Mouse (Mus musculus): ENCODE measurements at regions not wholly inside any gene's neighbourhood (a gene's known extent, or its start where the extent isn't known, plus 50 kb on each side); places are given as distances from the start of the nearest gene placed in this dataset.
"Not testable (repeated sequence)": the region's sequence is repeated elsewhere in the genome, so short reads cannot be mapped to it uniquely, and the experiment has no call there.

GRCm38 (mm10) chr15:52406156-52406885 lies 1478.4 kb upstream of the Gm7489 start:
- no peak overlapping the region for H3K27ac ChIP-seq (ENCODE audit: insufficient read depth, low read length)

DNA sequence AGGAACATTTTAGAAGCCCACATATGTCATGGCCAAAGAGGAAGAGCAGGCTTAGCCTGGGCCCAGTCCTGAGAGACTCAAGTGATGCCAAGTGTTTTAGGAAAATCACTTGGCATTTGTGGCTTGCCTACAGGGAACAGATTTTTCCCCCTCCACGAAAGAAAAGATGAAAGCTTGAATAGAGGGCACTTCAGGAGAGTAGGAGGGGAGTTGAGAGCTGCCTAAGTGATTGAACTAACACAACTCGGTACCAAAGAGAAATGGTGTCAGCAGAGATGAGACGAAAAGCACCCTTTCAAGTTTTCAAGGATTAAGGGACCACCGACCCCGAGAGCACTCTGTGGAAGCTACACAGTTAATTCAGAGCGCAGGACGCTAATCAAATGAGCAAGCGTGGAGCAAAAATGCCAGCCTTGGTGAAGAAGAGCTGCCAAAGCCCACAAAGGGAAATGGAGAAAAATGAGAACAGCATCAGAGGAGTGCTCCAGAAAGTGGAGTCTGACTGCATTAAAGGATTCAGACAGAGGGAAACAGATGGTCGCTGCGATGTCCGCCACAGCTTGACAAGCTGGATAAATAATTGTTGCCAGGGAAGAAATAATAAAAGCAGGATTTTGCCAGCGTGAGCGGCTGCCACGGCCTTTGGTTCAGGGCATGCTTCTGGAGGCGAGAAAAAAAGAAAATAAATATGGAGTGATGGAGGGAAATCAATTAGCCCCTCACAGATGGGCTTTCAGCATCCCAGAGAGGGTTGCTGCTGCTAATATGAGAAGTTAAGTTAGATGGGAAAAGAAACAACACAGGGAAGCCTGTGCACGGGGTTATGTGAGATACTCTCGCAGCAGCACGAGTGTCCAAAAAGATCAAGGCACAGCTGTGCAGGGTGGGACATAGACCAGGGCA lies 1471.6 kb upstream of the Gm7489 start:
- TF ChIP-seq CTCF (IDR thresholded peaks at IDR 0.05; ENCODE audit: extremely low read depth, insufficient read depth, low read length) (no peak), POLR2A (IDR thresholded peaks at IDR 0.05; ENCODE audit: extremely low read depth, insufficient read depth, low read length) (no peak)
- H3K27ac ChIP-seq (ENCODE audit: insufficient read depth, low read length), result no peak overlapping the region
- H3K4me3 ChIP-seq (ENCODE audit: insufficient read depth, low read length), result no peak overlapping the region
- H3K4me1 ChIP-seq (ENCODE audit: control insufficient read depth, insufficient read depth, low read length), result no peaks in the 10 kb centered on the region; the same call in 1 of the 2 replicates

More at GRCm38 (mm10) chr15:52406156-52406885, 1478.4 kb upstream of the Gm7489 start:
- Histone ChIP-seq H3K4me1 (ENCODE audit: control insufficient read depth, insufficient read depth, low read length) (no peaks in the 10 kb centered on the region), H3K4me3 (ENCODE audit: insufficient read depth, low read length) (no peak overlapping the region)
- no peak for TF ChIP-seq CTCF (IDR thresholded peaks at IDR 0.05; ENCODE audit: extremely low read depth, insufficient read depth, low read length)
- TF ChIP-seq POLR2A (IDR thresholded peaks at IDR 0.05; ENCODE audit: extremely low read depth, insufficient read depth, low read length), result no peak

- Histone ChIP-seq H3K4me1 (ENCODE audit: control insufficient read depth, insufficient read depth, low read length) (no peaks in the 10 kb centered on the region), H3K4me3 (ENCODE audit: insufficient read depth, low read length) (no peak overlapping the region), H3K27ac (ENCODE audit: insufficient read depth, low read length) (no peak overlapping the region)
- TF ChIP-seq CTCF (IDR thresholded peaks at IDR 0.05; ENCODE audit: extremely low read depth, insufficient read depth, low read length) (no peak), POLR2A (IDR thresholded peaks at IDR 0.05; ENCODE audit: extremely low read depth, insufficient read depth, low read length) (no peak)
These were observed 1458.7 kb upstream of the Gm7489 start for GRCm38 (mm10) chr15:52425976-52426375.

DNA sequence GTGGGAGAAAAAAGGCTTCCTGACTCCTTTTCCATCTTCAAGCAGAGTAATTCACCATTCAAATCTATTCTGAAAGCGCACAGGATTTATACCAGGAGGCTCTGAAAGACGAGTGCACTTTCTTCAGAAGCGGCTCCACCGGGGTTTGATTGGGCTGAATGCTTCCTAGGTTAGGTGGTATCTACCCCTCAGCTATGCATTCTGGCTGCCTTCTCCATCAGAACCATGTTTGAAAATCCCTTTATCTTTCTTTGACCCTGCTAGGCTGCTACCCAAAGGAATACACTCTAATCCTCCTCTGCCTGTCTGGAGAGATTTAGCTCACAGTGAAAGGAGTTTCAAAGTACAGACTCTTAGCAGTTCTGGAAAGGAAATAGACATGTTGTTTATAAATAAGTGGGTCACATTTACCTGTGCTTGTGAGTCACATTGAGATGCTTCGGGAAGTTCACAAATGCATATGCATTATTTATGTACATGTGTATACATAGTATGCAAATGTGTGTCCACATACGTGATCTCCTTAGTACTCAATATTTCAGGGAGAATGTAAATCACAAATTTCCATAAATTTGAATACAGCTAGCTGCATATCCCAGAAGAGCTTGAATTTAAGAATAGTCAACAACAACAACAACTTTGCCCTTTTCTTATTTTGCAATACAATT lies 1454.1 kb upstream of the Gm7489 start:
- H3K27ac ChIP-seq (ENCODE audit: insufficient read depth, low read length), result no peak overlapping the region
- H3K4me3 ChIP-seq (ENCODE audit: insufficient read depth, low read length), result no peak overlapping the region
- TF ChIP-seq CTCF (IDR thresholded peaks at IDR 0.05; ENCODE audit: extremely low read depth, insufficient read depth, low read length) (no peak), POLR2A (IDR thresholded peaks at IDR 0.05; ENCODE audit: extremely low read depth, insufficient read depth, low read length) (no peak)
- no peaks in the 10 kb centered on the region for H3K4me1 ChIP-seq (ENCODE audit: control insufficient read depth, insufficient read depth, low read length)

DNA sequence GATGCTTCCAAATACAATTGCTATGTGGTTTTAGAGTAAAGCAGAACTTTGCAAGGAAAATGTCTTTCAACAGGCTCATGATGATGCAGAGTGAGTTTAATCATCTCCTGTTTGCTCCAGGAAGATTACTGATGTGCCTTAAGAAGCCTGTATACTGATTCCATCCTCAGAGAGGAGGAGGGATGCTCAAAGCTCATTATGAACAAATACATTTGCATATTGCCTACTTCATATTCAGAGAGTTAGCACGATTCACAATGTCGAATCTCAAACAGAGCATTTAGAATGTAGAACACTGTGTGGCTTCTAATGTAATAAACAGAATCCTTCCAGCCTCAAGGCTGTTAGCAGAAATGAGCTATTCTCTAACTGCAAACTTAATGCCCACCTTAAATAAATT lies 1451.1 kb upstream of the Gm7489 start:
- Histone ChIP-seq H3K4me1 (ENCODE audit: control insufficient read depth, insufficient read depth, low read length) (no peaks in the 10 kb centered on the region), H3K27ac (ENCODE audit: insufficient read depth, low read length) (no peak overlapping the region), H3K4me3 (ENCODE audit: insufficient read depth, low read length) (no peak overlapping the region)
- TF ChIP-seq CTCF (IDR thresholded peaks at IDR 0.05; ENCODE audit: extremely low read depth, insufficient read depth, low read length) (no peak), POLR2A (IDR thresholded peaks at IDR 0.05; ENCODE audit: extremely low read depth, insufficient read depth, low read length) (no peak)

DNA sequence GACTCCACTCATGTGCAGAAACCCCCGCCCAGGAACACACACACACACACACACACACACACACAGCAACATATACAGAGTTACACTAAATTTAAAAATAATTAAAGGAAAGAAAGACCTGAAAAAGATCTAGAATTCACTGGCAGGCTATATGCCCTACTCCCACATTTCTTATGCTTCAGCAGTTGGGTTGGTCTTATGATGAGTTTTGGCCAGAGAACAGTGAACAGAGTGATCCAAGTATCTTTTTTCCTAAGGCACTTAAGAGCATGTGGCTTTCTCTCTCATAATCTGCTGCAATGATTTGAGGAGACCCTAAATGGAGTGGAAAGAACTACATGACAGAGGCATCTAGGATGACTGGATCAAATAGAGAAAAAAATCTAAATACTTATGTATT lies 1446.3 kb upstream of the Gm7489 start:
- no peak overlapping the region for H3K4me3 ChIP-seq (ENCODE audit: insufficient read depth, low read length)
- TF ChIP-seq CTCF (IDR thresholded peaks at IDR 0.05; ENCODE audit: extremely low read depth, insufficient read depth, low read length), result no peak
- no peak overlapping the region for H3K27ac ChIP-seq (ENCODE audit: insufficient read depth, low read length)
- H3K4me1 ChIP-seq (ENCODE audit: control insufficient read depth, insufficient read depth, low read length), result no peaks in the 10 kb centered on the region

DNA sequence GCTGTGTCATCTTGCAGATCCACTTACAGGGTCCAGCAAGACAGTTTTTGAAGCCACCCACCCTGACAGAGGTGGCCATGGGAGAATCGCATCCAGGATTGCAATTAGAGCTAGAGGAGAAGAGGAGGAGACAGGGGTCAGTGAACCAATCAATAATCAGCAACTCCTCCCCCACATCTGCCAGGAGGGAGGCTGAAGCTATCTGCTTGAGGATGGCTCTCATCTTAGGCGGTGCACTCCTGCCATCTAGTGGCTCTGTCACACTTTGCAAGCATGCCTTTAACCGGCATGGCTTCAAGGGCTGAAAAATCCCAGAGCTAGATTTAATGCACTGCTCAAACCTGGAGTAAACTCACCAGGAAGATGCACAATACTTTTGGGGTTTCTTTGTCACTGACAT lies 1425.9 kb upstream of the Gm7489 start:
- no peak overlapping the region for H3K27ac ChIP-seq (ENCODE audit: insufficient read depth, low read length)
- no peak for TF ChIP-seq POLR2A (IDR thresholded peaks at IDR 0.05; ENCODE audit: extremely low read depth, insufficient read depth, low read length)
- TF ChIP-seq CTCF (IDR thresholded peaks at IDR 0.05; ENCODE audit: extremely low read depth, insufficient read depth, low read length), result peak; percentile 98
- no peaks in the 10 kb centered on the region for H3K4me1 ChIP-seq (ENCODE audit: control insufficient read depth, insufficient read depth, low read length)
- no peak overlapping the region for H3K4me3 ChIP-seq (ENCODE audit: insufficient read depth, low read length)

DNA sequence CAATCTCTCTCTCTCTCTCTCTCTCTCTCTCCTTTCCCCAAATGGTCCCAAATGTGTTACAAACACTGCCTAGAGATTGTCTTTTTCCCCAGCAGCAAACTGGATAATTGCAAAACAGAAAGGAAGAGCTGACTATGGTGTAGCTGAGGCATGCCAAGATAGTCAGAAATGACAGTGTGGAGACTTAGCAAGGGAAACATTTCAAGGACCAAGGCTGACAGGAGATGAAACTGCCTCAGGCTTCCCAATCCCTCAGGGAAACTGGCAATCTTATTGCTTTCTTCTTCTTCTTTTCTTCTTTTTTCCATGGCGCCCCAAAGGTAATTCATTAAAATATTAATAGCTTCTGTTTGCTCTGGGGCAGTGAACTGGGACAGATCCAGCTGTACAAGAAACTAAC lies 1425.4 kb upstream of the Gm7489 start:
- no peak overlapping the region for H3K4me3 ChIP-seq (ENCODE audit: insufficient read depth, low read length)
- TF ChIP-seq POLR2A (IDR thresholded peaks at IDR 0.05; ENCODE audit: extremely low read depth, insufficient read depth, low read length) (no peak), CTCF (IDR thresholded peaks at IDR 0.05; ENCODE audit: extremely low read depth, insufficient read depth, low read length) (no peak)
- no peak overlapping the region for H3K27ac ChIP-seq (ENCODE audit: insufficient read depth, low read length)
- H3K4me1 ChIP-seq (ENCODE audit: control insufficient read depth, insufficient read depth, low read length), result no peaks in the 10 kb centered on the region

- H3K4me3 ChIP-seq (ENCODE audit: insufficient read depth, low read length), result no peak overlapping the region
- TF ChIP-seq POLR2A (IDR thresholded peaks at IDR 0.05; ENCODE audit: extremely low read depth, insufficient read depth, low read length) (no peak), CTCF (IDR thresholded peaks at IDR 0.05; ENCODE audit: extremely low read depth, insufficient read depth, low read length) (no peak)
- H3K27ac ChIP-seq (ENCODE audit: insufficient read depth, low read length), result no peak overlapping the region
These were observed 1420.2 kb upstream of the Gm7489 start for GRCm38 (mm10) chr15:52464226-52465138.

GRCm38 (mm10) chr15:52478124-52478523 lies 1406.6 kb upstream of the Gm7489 start:
- not testable (repeated sequence) for H3K4me3 ChIP-seq (ENCODE audit: insufficient read depth, low read length); H3K27ac ChIP-seq (ENCODE audit: insufficient read depth, low read length); H3K4me1 ChIP-seq (ENCODE audit: control insufficient read depth, insufficient read depth, low read length)

More at GRCm38 (mm10) chr15:52464226-52465138, 1420.2 kb upstream of the Gm7489 start:
- no peaks in the 10 kb centered on the region for H3K4me1 ChIP-seq (ENCODE audit: control insufficient read depth, insufficient read depth, low read length)
